In genomic region chr19:55276770-55277169, GRCm38 (mm10) we compare ENCODE assay signal across 22 mouse cellular contexts. TPM values are rescaled to one million over a fixed set of nuclear protein-coding genes. Genes with fewer than 3 reads are reported as not detected.
DNase-seq lines count a peak whose midpoint lies in the region; ATAC-seq and TF ChIP-seq lines count a peak whose summit lies in the region.
"Had no signal": no experiment of that assay in that cellular context is flagged by ENCODE, and none has a peak within 500 bp of the region (broad histone marks: within the 10 kb centered on the region; RNA-seq: fewer than 3 reads in every experiment).

No protein-coding gene starts in this region.

- H3K36me3 ChIP-seq in liver, embryonic 15.5 days (replicated peaks) = peaks cover 58% of the 10 kb centered on the region
- H3K36me3 ChIP-seq in liver, embryonic 12.5 days = peaks cover 73% of the 10 kb centered on the region
- peaks cover 51 to 58% of the 10 kb centered on the region in 2 experiments for H3K36me3 ChIP-seq in MEL (ENCODE audit: control insufficient read depth in 1 of 2, insufficient read depth in 2 of 2, low read length in 2 of 2)
- peaks cover 57% of the 10 kb centered on the region for H3K36me3 ChIP-seq in liver, postnatal 0 days (replicated peaks; ENCODE audit: insufficient read depth, low read length)
- H3K36me3 ChIP-seq: embryonic facial prominence, embryonic 12.5 days; forebrain, embryonic 15.5 days had no signal

- no peak overlapping the region for H3K9ac ChIP-seq in liver, embryonic 15.5 days
- H3K9ac ChIP-seq in liver, embryonic 12.5 days = no peak overlapping the region
- no peak overlapping the region for H3K9ac ChIP-seq in MEL (ENCODE audit: control insufficient read depth, low read depth, low read length, poor library complexity, severe bottlenecking)
- H3K9ac ChIP-seq in liver, postnatal 0 days (replicated peaks) = no peak overlapping the region
- H3K9ac ChIP-seq: embryonic facial prominence, embryonic 12.5 days; forebrain, embryonic 13.5 days; forebrain, embryonic 15.5 days; forebrain, postnatal 0 days had no signal

- peaks cover 47% of the 10 kb centered on the region for H3K4me1 ChIP-seq in liver, embryonic 15.5 days (replicated peaks)
- H3K4me1 ChIP-seq in liver, embryonic 12.5 days = peaks cover 43% of the 10 kb centered on the region
- peaks cover 37 to 41% of the 10 kb centered on the region in 2 experiments for H3K4me1 ChIP-seq in MEL (ENCODE audit: control insufficient read depth in 1 of 2, insufficient read depth in 2 of 2, low read length in 2 of 2)
- H3K4me1 ChIP-seq in liver, postnatal 0 days (ENCODE audit: insufficient read depth) = peaks cover 26% of the 10 kb centered on the region
- H3K4me1 ChIP-seq: embryonic facial prominence, embryonic 10.5 days; embryonic facial prominence, embryonic 12.5 days; forebrain, embryonic 13.5 days; forebrain, embryonic 15.5 days had no signal

- TF ChIP-seq CTCF in MEL (IDR thresholded peaks at IDR 0.05 in 2 of 3, conservative IDR thresholded peaks at IDR 0.05 in 1 of 3; ENCODE audit: control insufficient read depth in 1 of 3, insufficient read depth in 1 of 3, low read depth in 2 of 3, low read length in 3 of 3, poor library complexity in 1 of 3, severe bottlenecking in 1 of 3) = no peak
- no peak for TF ChIP-seq CTCF in liver, postnatal 0 days (IDR thresholded peaks at IDR 0.05; ENCODE audit: low read depth)

- no peak for TF ChIP-seq POLR2A in MEL (IDR thresholded peaks at IDR 0.05; ENCODE audit: control insufficient read depth in 1 of 2, insufficient read depth in 1 of 2, low read depth in 1 of 2, low read length in 2 of 2, poor library complexity in 1 of 2)

- no peak overlapping the region for H3K4me2 ChIP-seq in liver, embryonic 15.5 days
- no peak overlapping the region for H3K4me2 ChIP-seq in liver, embryonic 12.5 days
- H3K4me2 ChIP-seq in liver, postnatal 0 days (ENCODE audit: low read depth, low read length) = no peak overlapping the region
- H3K4me2 ChIP-seq: embryonic facial prominence, embryonic 12.5 days; forebrain, embryonic 13.5 days; forebrain, embryonic 15.5 days had no signal

- no peak for DNase-seq in MEL (ENCODE audit: low read depth, low spot score)
- DNase-seq in liver, postnatal 0 days = no peak
- DNase-seq: adrenal gland, adult 8-10 months; adrenal gland, postnatal 14 days; adrenal gland, postnatal 36 days; cerebellum, adult 11-12 months; cerebellum, adult 2 months; cerebellum, adult 9-10 months; cerebellum, postnatal 10 days; cerebellum, postnatal 25 days; forebrain, postnatal 0 days had no signal

- H3K79me2 ChIP-seq in MEL (ENCODE audit: control insufficient read depth, insufficient read depth, low read length, poor library complexity) = no peaks in the 10 kb centered on the region

- H3K4me3 ChIP-seq in liver, embryonic 15.5 days (replicated peaks) = no peak overlapping the region
- H3K4me3 ChIP-seq in liver, embryonic 12.5 days = no peak overlapping the region
- H3K4me3 ChIP-seq in MEL (ENCODE audit: control insufficient read depth in 1 of 2, insufficient read depth in 1 of 2, low read depth in 2 of 2, low read length in 2 of 2) = no peak overlapping the region
- no peak overlapping the region for H3K4me3 ChIP-seq in liver, postnatal 0 days (ENCODE audit: low read depth, low read length)
- H3K4me3 ChIP-seq: embryonic facial prominence, embryonic 10.5 days; embryonic facial prominence, embryonic 12.5 days; forebrain, embryonic 13.5 days; forebrain, embryonic 15.5 days had no signal

- TF ChIP-seq RAD21 in MEL (IDR thresholded peaks at IDR 0.05; ENCODE audit: low read depth, low read length) = no peak

- no peaks in the 10 kb centered on the region for H3K9me3 ChIP-seq in liver, embryonic 15.5 days (replicated peaks)
- H3K9me3 ChIP-seq in liver, embryonic 12.5 days (replicated peaks) = no peaks in the 10 kb centered on the region
- no peaks in the 10 kb centered on the region for H3K9me3 ChIP-seq in MEL (replicated peaks; ENCODE audit: insufficient read depth, low read length)
- no peaks in the 10 kb centered on the region for H3K9me3 ChIP-seq in liver, postnatal 0 days (ENCODE audit: low read length)
- H3K9me3 ChIP-seq: embryonic facial prominence, embryonic 10.5 days; embryonic facial prominence, embryonic 12.5 days; forebrain, embryonic 13.5 days; forebrain, embryonic 15.5 days had no signal

- peak overlapping the region; percentile 26; the same call in 1 of the 2 replicates for H3K27ac ChIP-seq in liver, embryonic 15.5 days (replicated peaks)
- no peak overlapping the region for H3K27ac ChIP-seq in liver, embryonic 12.5 days
- no peak overlapping the region for H3K27ac ChIP-seq in MEL (ENCODE audit: control insufficient read depth, low read depth, low read length)
- peak overlapping the region; percentile 49; the same call in 1 of the 2 replicates for H3K27ac ChIP-seq in liver, postnatal 0 days (ENCODE audit: low read depth)
- H3K27ac ChIP-seq: embryonic facial prominence, embryonic 10.5 days; embryonic facial prominence, embryonic 12.5 days; forebrain, embryonic 13.5 days; forebrain, embryonic 15.5 days had no signal

- H3K27me3 ChIP-seq in liver, embryonic 15.5 days = no peaks in the 10 kb centered on the region
- no peaks in the 10 kb centered on the region for H3K27me3 ChIP-seq in liver, embryonic 12.5 days (replicated peaks)
- no peaks in the 10 kb centered on the region for H3K27me3 ChIP-seq in MEL (ENCODE audit: control insufficient read depth in 1 of 2, insufficient read depth in 2 of 2, low read length in 2 of 2)
- no peaks in the 10 kb centered on the region for H3K27me3 ChIP-seq in liver, postnatal 0 days (ENCODE audit: insufficient read depth, low read length)
- H3K27me3 ChIP-seq: embryonic facial prominence, embryonic 12.5 days; forebrain, embryonic 13.5 days; forebrain, embryonic 15.5 days; Patski had no signal

- no peak for TF ChIP-seq EP300 in MEL (IDR thresholded peaks at IDR 0.05; ENCODE audit: low read depth in 1 of 2, low read length in 2 of 2)
- no peak for TF ChIP-seq EP300 in liver, postnatal 0 days (IDR thresholded peaks at IDR 0.05; ENCODE audit: low read depth)

- no peak for ATAC-seq in liver, embryonic 15.5 days (ENCODE audit: insufficient read depth)
- no peak for ATAC-seq in liver, embryonic 12.5 days
- peak; percentile 65 for ATAC-seq in liver, postnatal 0 days
- no peak for ATAC-seq in monocyte, adult 5-6 weeks (replicated peaks; ENCODE audit: insufficient number of reproducible peaks, low FRiP score, low TSS enrichment, poor library complexity, severe bottlenecking)
- ATAC-seq: activated CD4-positive, CD25-positive, alpha-beta regulatory T cell, adult 4 months; forebrain, embryonic 13.5 days; forebrain, embryonic 15.5 days; forebrain, postnatal 0 days; Patski had no signal

- 64% methylated on average over 3 of the region's 3 CpGs for WGBS in liver, embryonic 15.5 days (ENCODE audit: insufficient replicate concordance)
- WGBS in liver, embryonic 12.5 days (ENCODE audit: insufficient replicate concordance) = 70% methylated on average over 3 of the region's 3 CpGs
- 53% methylated on average over 3 of the region's 3 CpGs for WGBS in liver, postnatal 0 days (ENCODE audit: insufficient replicate concordance)

TF ChIP-seq in MEL, 35 proteins besides CTCF, POLR2A, EP300 and RAD21:
- TF ChIP-seq ZNF384 (IDR thresholded peaks at IDR 0.05; ENCODE audit: low read depth, low read length) = no peak
- 0 out of 2 replicates have a peak, but pooled peaks have one; percentile 23 for TF ChIP-seq CHD1 (IDR thresholded peaks at IDR 0.05; ENCODE audit: low read depth, low read length)
TF ChIP-seq in MEL: peak in this region for 1.

RNA-seq across cellular contexts. Expression of gene Acsl5, which starts 25.0 kb away (rescaled TPM):
- 154 and 157 TPM in 2 replicates for polyA plus RNA-seq in liver, embryonic 15.5 days (2015; fragmentation: Nextera tagmentation; extraction: Ambion mirVana)
- 110 and 115 TPM in 2 replicates for polyA plus RNA-seq in liver, embryonic 12.5 days (2016; fragmentation: Nextera tagmentation; extraction: Ambion mirVana)
- 248 and 318 TPM in 2 replicates for total RNA-seq in MEL (2012; rRNA removed)
- polyA plus RNA-seq in MEL (2012; ENCODE audit: insufficient read depth in 1 of 2, insufficient read length in 2 of 2, low read depth in 1 of 2, low replicate concordance in 2 of 2, missing spikeins in 1 of 2) = 100 to 1,000 TPM in 1 of 2 experiments, not detected in 1; 223 TPM
- 397 and 414 TPM in 2 replicates for polyA plus RNA-seq in liver, postnatal 0 days (2015; fragmentation: Nextera tagmentation; extraction: Ambion mirVana)
- total RNA-seq in monocyte, adult 5-6 weeks (2017) = 172 to 230 TPM (median 204 TPM) in 3 replicates

RNA-seq across cellular contexts. Expression of gene Gucy2g, which starts 35.7 kb away (rescaled TPM):
- polyA plus RNA-seq in liver, embryonic 15.5 days (2015; fragmentation: Nextera tagmentation; extraction: Ambion mirVana) = not detected in 2 replicates
- polyA plus RNA-seq in liver, embryonic 12.5 days (2016; fragmentation: Nextera tagmentation; extraction: Ambion mirVana) = 0.04 TPM in 1 of 2 replicates, not detected in the other
- total RNA-seq in MEL (2012; rRNA removed) = 0.65 and 1.1 TPM in 2 replicates
- 1 to 10 TPM in 1 of 2 experiments, not detected in 1; 2.4 TPM for polyA plus RNA-seq in MEL (2012; ENCODE audit: insufficient read depth in 1 of 2, insufficient read length in 2 of 2, low read depth in 1 of 2, low replicate concordance in 2 of 2, missing spikeins in 1 of 2)
- 0.02 TPM in 1 of 2 replicates, not detected in the other for polyA plus RNA-seq in liver, postnatal 0 days (2015; fragmentation: Nextera tagmentation; extraction: Ambion mirVana)
- total RNA-seq in monocyte, adult 5-6 weeks (2017) = not detected in 3 replicates
- total RNA-seq: adrenal gland, adult 18-20 months; adrenal gland, adult 8-10 months; adrenal gland, postnatal 14 days; adrenal gland, postnatal 36 days had no signal
- polyA plus RNA-seq: activated CD4-positive, CD25-positive, alpha-beta regulatory T cell, adult 4 months; embryonic facial prominence, embryonic 10.5 days; embryonic facial prominence, embryonic 12.5 days; forebrain, embryonic 11.5 days; forebrain, embryonic 13.5 days; forebrain, embryonic 15.5 days had no signal

RNA-seq across cellular contexts. Expression of gene Zdhhc6, which starts 39.1 kb away (rescaled TPM):
- polyA plus RNA-seq in liver, embryonic 15.5 days (2015; fragmentation: Nextera tagmentation; extraction: Ambion mirVana) = 49.0 and 51.4 TPM in 2 replicates
- polyA plus RNA-seq in liver, embryonic 12.5 days (2016; fragmentation: Nextera tagmentation; extraction: Ambion mirVana) = 81.9 and 83.4 TPM in 2 replicates
- total RNA-seq in MEL (2012; rRNA removed) = 101 and 109 TPM in 2 replicates
- polyA plus RNA-seq in MEL (2012; ENCODE audit: insufficient read depth in 1 of 2, insufficient read length in 2 of 2, low read depth in 1 of 2, low replicate concordance in 2 of 2, missing spikeins in 1 of 2) = 100 to 1,000 TPM in 1 of 2 experiments, 10 to 100 TPM in 1; 95.6 to 114 TPM
- 49.0 and 49.9 TPM in 2 replicates for polyA plus RNA-seq in liver, postnatal 0 days (2015; fragmentation: Nextera tagmentation; extraction: Ambion mirVana)
- 83.3 to 102 TPM (median 84.5 TPM) in 3 replicates for total RNA-seq in monocyte, adult 5-6 weeks (2017)

RNA-seq across cellular contexts. Expression of gene Vti1a, which starts 39.3 kb away (rescaled TPM):
- 13.6 and 13.7 TPM in 2 replicates for polyA plus RNA-seq in liver, embryonic 15.5 days (2015; fragmentation: Nextera tagmentation; extraction: Ambion mirVana)
- 23.9 and 24.5 TPM in 2 replicates for polyA plus RNA-seq in liver, embryonic 12.5 days (2016; fragmentation: Nextera tagmentation; extraction: Ambion mirVana)
- 33.8 and 42.8 TPM in 2 replicates for total RNA-seq in MEL (2012; rRNA removed)
- 100 to 1,000 TPM in 1 of 2 experiments, 10 to 100 TPM in 1; 37.2 to 119 TPM for polyA plus RNA-seq in MEL (2012; ENCODE audit: insufficient read depth in 1 of 2, insufficient read length in 2 of 2, low read depth in 1 of 2, low replicate concordance in 2 of 2, missing spikeins in 1 of 2)
- polyA plus RNA-seq in liver, postnatal 0 days (2015; fragmentation: Nextera tagmentation; extraction: Ambion mirVana) = 9.7 and 10.5 TPM in 2 replicates
- total RNA-seq in monocyte, adult 5-6 weeks (2017) = 57.6 to 105 TPM (median 67.7 TPM) in 3 replicates

Comparison
In these comparisons a context has a peak if more than half of its experiments do, and no peak if none do; other contexts are left out.
1. H3K27ac ChIP-seq: peak in liver, embryonic 15.5 days (single experiment) and liver, postnatal 0 days (single experiment); none in liver, embryonic 12.5 days (single experiment) and MEL (single experiment).